Mouse (Mus musculus) midbrain, embryonic 14.5 days (tissue): ENCODE data around the gene R3hdm1. TPM values are rescaled to one million over a fixed set of nuclear protein-coding genes. Genes with fewer than 3 reads are reported as not detected.

Source experiments
- ATAC-seq: fragments of 200-750 bp; cut with Nextera tagmentation; 2 replicates; pipeline ENCODE4 v1.8.0; 2017; ENCODE audit warnings: moderate number of reproducible peaks, moderate library complexity; ENCODE audit not compliant: low FRiP score, low TSS enrichment
- DNase-seq: peaks from one replicate; pipeline ENCODE4 v3.0.0-alpha.2; 2015
- H3K27ac ChIP-seq: fragments of 300-500 bp; sonication (generic); replicated peaks from 2 replicates; pipeline ENCODE4 v1.5.1; 2014; ENCODE audit warnings: mild to moderate bottlenecking, low read depth, low read length, moderate library complexity
- H3K27me3 ChIP-seq: fragments of 300-500 bp; sonication (generic); 2 replicates; pipeline ENCODE4 v1.6.1; 2014; ENCODE audit warnings: low read length, control low read depth, mixed read lengths; ENCODE audit not compliant: control insufficient read depth, insufficient read depth
- H3K36me3 ChIP-seq: fragments of 300-500 bp; sonication (generic); 2 replicates; pipeline ENCODE4 v1.6.1; 2014; ENCODE audit warnings: low read length, control low read depth; ENCODE audit not compliant: control insufficient read depth, insufficient read depth
- H3K4me1 ChIP-seq: fragments of 300-500 bp; sonication (generic); 2 replicates; pipeline ENCODE4 v1.6.1; 2014; ENCODE audit warnings: mild to moderate bottlenecking, antibody characterized with exemption, low read length, control low read depth; ENCODE audit not compliant: control insufficient read depth, insufficient read depth
- H3K4me2 ChIP-seq: fragments of 300-500 bp; sonication (generic); 2 replicates; pipeline ENCODE4 v1.6.1; 2014; ENCODE audit warnings: mild to moderate bottlenecking, low read length, moderate library complexity
- H3K4me3 ChIP-seq: fragments of 300-500 bp; sonication (generic); replicated peaks from 2 replicates; pipeline ENCODE4 v1.5.1; 2014; ENCODE audit warnings: low read depth, low read length
- H3K9ac ChIP-seq: fragments of 300-500 bp; sonication (generic); replicated peaks from 2 replicates; pipeline ENCODE4 v1.6.1; 2014; ENCODE audit warnings: mild to moderate bottlenecking, low read length, moderate library complexity
- H3K9me3 ChIP-seq: fragments of 300-500 bp; sonication (generic); 2 replicates; pipeline ENCODE4 v1.6.1; 2016; ENCODE audit warnings: low read length, control low read depth, mixed read lengths; ENCODE audit not compliant: control insufficient read depth
- WGBS: fragments of 180-500 bp; shearing (Covaris S2); extraction: QIAGEN DNeasy Blood & Tissue Kit; methylation state at CpG from one replicate; pipeline ENCODE4 v1.1.7; 2014; 5-methylcytosine and 5-hydroxymethylcytosine counted together
- microRNA counts: library from miRNA; unstranded; fragments of <30 nt; microRNA quantifications from one replicate; lab custom pipeline; 2016
- microRNA-seq: library from miRNA; unstranded; fragments of <30 nt; microRNA quantifications from one replicate; pipeline ENCODE4, GENCODE M21; 2016
- polyA plus RNA-seq: library from polyadenylated mRNA; unstranded; fragments of >200 nt; fragmentation: Nextera tagmentation; extraction: Ambion mirVana; gene quantifications from 2 replicates; pipeline ENCODE4 v1.2.1, GENCODE M21; 2014

R3hdm1 gene
- polyA plus RNA-seq, 1 experiment from 2014 or later = 111 TPM

- Histone ChIP-seq H3K36me3 (peaks cover 19% of the 10 kb centered on the region), H3K9me3 (no peaks in the 10 kb centered on the region), H3K9ac (no peak overlapping the region), H3K4me3 (no peak overlapping the region), H3K27ac (no peak overlapping the region), H3K4me2 (no peak overlapping the region), H3K4me1 (no peaks in the 10 kb centered on the region), H3K27me3 (no peaks in the 10 kb centered on the region)
- ATAC-seq (no peak), DNase-seq (no peak)
- WGBS = 86% methylated on average over 8 of the region's 8 CpGs
These were observed 181.1 kb downstream of the R3hdm1 start for GRCm38 (mm10) chr1:128284157-128284690.

GRCm38 (mm10) chr1:128285136-128285535, 182.0 kb downstream of the R3hdm1 start:
- Histone ChIP-seq H3K36me3 (peaks cover 10% of the 10 kb centered on the region), H3K4me2 (no peak overlapping the region), H3K4me3 (no peak overlapping the region), H3K4me1 (no peaks in the 10 kb centered on the region), H3K27me3 (no peaks in the 10 kb centered on the region), H3K27ac (no peak overlapping the region), H3K9ac (no peak overlapping the region), H3K9me3 (no peaks in the 10 kb centered on the region)
- ATAC-seq (no peak), DNase-seq (peak; percentile 41)
- WGBS = 85% methylated on average over 9 of the region's 9 CpGs

MicroRNAs encoded within 50 kb of the gene (microRNA counts, 519-probe panel; counts per million panel counts)
- 5,672 counts per million, percentile 69 among the panel's probes with 10 or more counts for microRNA mmu-miR-128 (lab: Ali Mortazavi, UCI)

Small RNAs within 50 kb of the gene (microRNA-seq; reads per million reads assigned to microRNA genes)
- gene Mir128-1 = 1,148 reads per million, percentile 83 among the genes with 10 or more reads in this experiment

Other genes starting within 250 kb of the R3hdm1 start
- 0.43 and 0.47 TPM in 2 replicates for gene Map3k19, start 248.3 kb upstream of the R3hdm1 start, polyA plus RNA-seq
- gene Rab3gap1, start 234.5 kb upstream of the R3hdm1 start, polyA plus RNA-seq = 20.1 and 25.8 TPM in 2 replicates
- gene Zranb3, start 254 bp upstream of the R3hdm1 start, polyA plus RNA-seq = 2.8 and 4.8 TPM in 2 replicates
- gene Ubxn4, start 140.7 kb downstream of the R3hdm1 start, polyA plus RNA-seq = 75.9 and 81.5 TPM in 2 replicates
- 0.12 TPM in 2 replicates for gene Lct, start 225.0 kb downstream of the R3hdm1 start, polyA plus RNA-seq